Mouse (Mus musculus) heart, adult 11 months (tissue): ENCODE results near the gene Gm20479.

ENCODE experiments used
- DNase-seq: peaks from one replicate; pipeline ENCODE4 v3.0.0; 2022

The Gm20479 gene

GRCm38 (mm10) chr7:27366082-27366844 is 9.0 kb upstream of the Gm20479 start:
- DNase-seq: peak; percentile 87

GRCm38 (mm10) chr7:27364379-27364778 is 7.2 kb upstream of the Gm20479 start:
- DNase-seq: peak; percentile 81

DNA sequence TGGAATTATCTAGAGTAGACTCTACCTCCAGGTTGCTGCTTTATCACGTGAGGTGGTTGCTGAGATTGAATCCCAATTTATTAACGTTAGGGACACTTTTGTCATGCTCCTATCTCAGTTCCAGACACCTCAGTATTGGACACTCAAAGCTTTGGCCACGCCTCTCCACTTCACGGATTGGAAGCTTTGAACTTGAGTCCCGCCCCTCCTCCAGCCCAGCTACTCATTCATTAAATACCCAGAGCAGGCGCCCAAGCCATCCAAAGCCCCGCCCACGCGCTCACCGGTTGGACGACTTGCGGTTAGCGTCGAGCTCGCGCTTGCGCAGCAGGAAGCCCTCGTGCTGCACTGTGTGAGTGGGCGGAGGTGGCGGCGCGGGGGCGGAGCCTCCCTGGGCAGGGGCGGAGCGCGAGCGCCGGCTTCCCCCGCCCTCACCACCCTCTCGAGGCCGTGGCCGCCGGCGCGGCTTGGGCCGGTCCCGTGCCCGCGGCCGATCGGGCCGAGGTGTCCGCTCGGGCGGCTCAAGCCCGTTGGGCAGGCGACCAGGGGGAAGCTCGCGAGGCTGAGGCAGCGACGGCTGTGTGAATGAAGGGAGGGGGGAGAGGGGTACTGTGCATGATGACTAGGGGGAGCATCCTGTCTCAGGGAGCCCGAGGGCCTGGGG is 4.2 kb upstream of the Gm20479 start:
- peak; percentile 100 for DNase-seq

DNA sequence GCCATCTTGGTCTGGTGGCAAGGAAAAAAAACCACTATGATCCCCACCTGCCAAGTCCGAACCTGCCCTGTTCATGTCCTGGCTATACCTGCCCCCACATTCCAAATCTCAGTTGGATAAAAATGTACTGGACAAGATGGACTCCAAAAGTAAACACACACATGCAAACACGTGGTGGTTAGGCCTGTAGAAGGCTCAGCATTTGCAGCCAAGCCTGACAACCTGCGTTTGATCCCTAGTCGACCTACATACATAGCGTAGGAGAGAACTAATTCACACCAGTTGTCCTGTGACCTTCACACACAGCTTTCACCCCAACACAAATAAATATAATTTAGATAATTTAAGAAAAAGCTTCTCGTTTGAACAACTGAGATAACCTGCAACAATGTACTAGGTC is 3.5 kb upstream of the Gm20479 start:
- DNase-seq: peak; percentile 73

DNA sequence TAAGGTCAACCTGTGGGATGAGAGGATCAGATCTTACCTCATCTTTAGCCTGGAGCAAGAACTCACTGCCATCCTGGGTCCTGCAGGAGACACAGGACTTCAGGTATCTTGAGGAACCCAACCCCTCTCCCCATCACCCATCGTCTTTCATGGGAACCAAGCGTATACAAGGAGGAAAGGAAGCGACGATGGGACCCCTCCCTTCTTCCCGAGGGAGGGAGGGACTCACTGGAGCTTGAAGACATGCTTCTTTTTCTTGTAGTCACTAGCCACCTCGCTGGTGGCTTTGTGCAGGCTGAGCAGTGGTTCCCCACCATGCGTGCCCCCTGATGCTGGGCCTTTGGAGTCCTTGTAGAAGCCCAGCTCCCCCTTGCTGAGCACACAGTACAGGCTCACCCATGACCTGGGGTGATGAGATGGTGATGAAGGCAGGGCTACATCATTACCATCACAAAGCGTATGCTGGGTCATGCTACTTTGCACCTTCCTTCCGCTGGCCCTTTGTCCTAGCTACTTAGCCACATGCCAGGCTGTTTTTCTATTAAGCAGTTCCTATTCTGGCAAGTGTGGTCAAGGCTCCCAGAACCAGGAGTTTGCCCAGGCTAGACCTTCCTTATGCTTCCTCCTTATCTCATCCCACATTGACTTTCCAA is 2.6 kb upstream of the Gm20479 start:
- peak; percentile 85 for DNase-seq

GRCm38 (mm10) chr7:27359162-27359561 is 1.9 kb upstream of the Gm20479 start:
- peak; percentile 81 for DNase-seq

- peak; percentile 88 for DNase-seq
Observed at GRCm38 (mm10) chr7:27357595-27357978, 368 bp upstream of the Gm20479 start.

GRCm38 (mm10) chr7:27356248-27356647 is 971 bp downstream of the Gm20479 start:
- DNase-seq: peak; percentile 97

GRCm38 (mm10) chr7:27355745-27356240 is 1.4 kb downstream of the Gm20479 start, which contains the start of gene Shkbp1:
Gene Shkbp1 (minus strand): TSS chr7:27356019.
- DNase-seq: peak; percentile 100

DNA sequence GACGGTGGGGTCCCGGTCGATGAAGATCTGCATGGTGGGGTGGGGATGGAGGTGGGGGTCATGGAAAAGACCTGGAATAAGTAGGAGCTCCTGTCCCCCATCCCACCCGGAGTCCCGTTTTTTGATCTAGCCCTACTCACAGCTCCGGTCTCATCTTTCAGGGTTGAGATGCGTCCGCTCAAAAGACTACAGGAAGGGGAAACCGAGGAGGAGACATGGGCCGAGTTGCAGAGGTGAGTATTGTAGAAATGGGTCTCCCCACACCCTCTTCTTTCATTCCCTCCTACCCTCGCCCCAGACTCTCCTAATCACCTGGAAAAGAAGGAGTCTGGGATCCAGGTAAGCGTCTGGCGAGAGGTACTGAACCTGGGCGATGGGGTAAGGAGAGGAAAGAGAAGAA is 2.0 kb downstream of the Gm20479 start:
- DNase-seq: peak; percentile 85

- DNase-seq: peak; percentile 82
Observed at GRCm38 (mm10) chr7:27354783-27355182, 2.4 kb downstream of the Gm20479 start.

- DNase-seq: peak; percentile 95
Observed at GRCm38 (mm10) chr7:27354144-27354543, 3.1 kb downstream of the Gm20479 start.

DNA sequence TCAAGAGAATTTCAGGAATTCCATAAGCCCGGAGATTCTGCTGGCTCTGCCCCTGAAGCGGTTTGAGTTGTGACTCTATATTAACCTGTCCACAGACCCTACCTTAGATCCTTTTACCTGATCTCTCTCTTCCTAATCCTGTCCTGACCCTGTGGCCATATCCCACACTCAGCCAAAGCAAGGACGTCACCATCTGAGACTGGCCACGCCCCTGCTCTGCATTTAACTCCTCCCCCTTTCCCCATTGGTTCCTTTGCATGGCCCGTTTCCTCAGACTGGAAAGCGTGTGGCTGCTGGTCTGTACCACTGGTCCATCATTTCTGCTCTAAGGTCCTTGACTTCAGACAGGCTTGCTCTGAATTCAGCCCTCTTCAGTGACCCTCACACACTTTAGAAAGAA is 11.8 kb downstream of the Gm20479 start:
- DNase-seq: no peak

DNA sequence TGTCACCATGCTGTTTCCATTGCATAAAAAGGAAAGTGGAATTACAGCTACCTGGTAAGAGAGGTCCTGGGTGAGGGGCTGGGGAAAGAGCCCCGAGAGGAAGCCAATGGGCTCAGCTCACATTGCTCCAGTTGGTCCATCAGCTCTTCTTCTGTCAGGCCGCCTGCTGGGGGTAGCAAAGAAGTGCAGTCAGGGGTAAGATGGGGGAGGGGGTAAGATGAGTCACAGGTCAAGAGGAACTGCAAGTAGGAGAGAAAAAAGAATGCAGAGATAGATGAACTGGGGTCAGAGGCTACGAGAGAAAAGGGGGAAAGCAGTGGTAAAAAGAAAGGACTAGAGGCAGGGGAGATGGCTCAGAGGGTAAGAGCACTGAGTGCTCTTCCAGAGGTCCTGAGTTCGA is 14.6 kb downstream of the Gm20479 start:
- DNase-seq: no peak

GRCm38 (mm10) chr7:27339519-27339918 is 17.7 kb downstream of the Gm20479 start:
- DNase-seq: no peak

DNA sequence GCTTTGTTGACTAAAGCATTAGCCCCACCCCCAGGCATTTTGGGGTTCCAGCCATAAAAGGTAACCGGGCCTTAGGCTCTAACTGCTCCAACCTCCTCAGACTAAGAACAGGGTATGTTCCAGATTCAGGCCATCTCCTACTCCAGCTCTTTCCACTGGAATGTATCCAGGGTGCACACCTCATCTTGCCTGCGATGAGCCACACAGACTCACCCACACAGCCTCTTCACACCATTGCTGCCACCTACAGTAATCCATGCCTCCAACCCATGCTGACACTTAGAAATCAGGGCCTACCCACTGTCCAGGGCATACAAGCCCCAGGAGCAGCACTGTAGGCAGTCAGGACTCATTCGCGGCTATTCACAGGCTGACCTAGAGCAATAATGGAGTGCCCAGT is 18.1 kb downstream of the Gm20479 start:
- no peak for DNase-seq

DNA sequence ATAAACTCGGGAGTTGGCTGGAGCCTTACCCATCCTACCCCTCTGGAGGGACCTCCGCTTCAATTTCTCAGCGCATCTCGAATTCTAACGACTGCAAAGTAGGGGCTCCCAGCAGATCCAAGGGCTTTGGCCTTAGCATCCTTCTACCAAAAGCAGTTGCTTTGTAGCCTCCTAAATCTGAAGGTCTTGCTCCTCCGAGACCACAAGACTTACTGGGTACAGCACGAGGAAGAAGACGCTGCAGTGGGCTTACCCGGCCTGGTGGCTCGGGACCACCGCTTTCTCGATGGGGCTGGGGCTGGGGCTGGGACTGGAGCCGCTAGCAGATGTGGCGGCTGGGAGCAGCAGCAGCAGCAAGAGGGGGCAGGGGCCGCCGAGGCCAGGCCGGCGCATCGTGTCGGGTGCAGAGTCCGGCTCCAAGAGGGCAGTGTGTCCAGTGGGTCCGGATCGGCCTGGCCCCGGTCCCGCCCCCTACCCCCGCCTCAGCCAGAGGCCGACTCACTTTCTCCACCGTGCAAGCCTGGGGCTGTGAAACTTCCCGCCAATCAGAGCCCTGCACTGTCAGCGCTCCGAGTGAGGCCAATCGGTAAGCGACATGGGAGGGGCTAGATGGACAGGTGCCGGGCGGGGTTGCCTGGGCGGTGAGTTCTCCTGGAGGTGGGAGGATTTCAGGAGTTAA is 19.9 kb downstream of the Gm20479 start, which contains the start of gene Ltbp4:
Gene Ltbp4 (minus strand): TSS at position 518 of the 679 bp plus-strand sequence.
- DNase-seq: peak; percentile 92

- peak; percentile 99 for DNase-seq
Observed at GRCm38 (mm10) chr7:27335928-27336823, 21.0 kb downstream of the Gm20479 start.

- peak; percentile 95 for DNase-seq
Observed at GRCm38 (mm10) chr7:27335011-27335720, 22.1 kb downstream of the Gm20479 start.

GRCm38 (mm10) chr7:27334405-27334911 is 22.8 kb downstream of the Gm20479 start:
- DNase-seq: peak; percentile 99
